Mouse (Mus musculus): Measurements from ENCODE around the gene Abca8b. TPM values are rescaled to one million over a fixed set of nuclear protein-coding genes. Genes with fewer than 3 reads are reported as not detected.

Abca8b gene
- polyA plus RNA-seq, 1 experiment, result 0.91 TPM

DNA sequence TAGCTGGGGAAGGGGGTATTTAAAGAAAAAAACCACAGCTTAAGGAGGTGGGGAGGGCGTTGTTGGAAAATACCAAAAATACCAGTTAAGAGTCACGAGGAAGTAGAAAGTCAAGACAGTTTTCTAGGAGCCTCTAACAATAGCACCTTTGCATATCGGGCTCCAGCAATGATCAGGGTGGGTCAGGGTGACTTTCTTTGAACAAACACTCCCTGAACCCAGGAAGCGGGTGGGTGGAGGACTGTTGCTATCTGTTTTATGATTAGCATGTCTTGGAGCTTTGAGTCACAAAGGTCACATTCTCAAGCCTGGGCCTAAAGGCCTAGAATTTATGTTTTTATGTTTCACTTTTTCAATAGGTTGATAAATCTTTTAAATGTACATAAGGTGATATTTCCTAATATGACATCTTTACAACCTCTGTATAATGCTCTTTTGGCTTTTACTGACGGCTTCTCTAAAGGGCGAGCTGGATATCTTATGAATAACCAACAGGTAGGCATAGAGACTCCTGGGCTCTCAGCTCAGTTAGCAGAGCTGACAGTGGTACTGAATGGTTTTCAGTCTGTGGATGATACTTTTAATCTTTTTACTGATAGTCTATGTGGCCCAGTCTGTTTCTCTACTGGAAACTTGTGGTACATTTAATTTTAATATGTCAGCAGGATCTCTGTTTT, 96.7 kb downstream of the Abca8b start:
- no peak overlapping the region for H3K4me3 ChIP-seq (ENCODE audit: insufficient read depth, low read length)
- no peak overlapping the region for H3K27ac ChIP-seq (ENCODE audit: insufficient read depth, low read length)
- H3K4me1 ChIP-seq (ENCODE audit: control insufficient read depth, insufficient read depth, low read length), result peaks cover 5% of the 10 kb centered on the region
- no peak for TF ChIP-seq POLR2A (IDR thresholded peaks at IDR 0.05; ENCODE audit: low read depth, low read length)
- no peak for TF ChIP-seq CTCF (IDR thresholded peaks at IDR 0.05; ENCODE audit: borderline replicate concordance, insufficient read depth, low read length)

DNA sequence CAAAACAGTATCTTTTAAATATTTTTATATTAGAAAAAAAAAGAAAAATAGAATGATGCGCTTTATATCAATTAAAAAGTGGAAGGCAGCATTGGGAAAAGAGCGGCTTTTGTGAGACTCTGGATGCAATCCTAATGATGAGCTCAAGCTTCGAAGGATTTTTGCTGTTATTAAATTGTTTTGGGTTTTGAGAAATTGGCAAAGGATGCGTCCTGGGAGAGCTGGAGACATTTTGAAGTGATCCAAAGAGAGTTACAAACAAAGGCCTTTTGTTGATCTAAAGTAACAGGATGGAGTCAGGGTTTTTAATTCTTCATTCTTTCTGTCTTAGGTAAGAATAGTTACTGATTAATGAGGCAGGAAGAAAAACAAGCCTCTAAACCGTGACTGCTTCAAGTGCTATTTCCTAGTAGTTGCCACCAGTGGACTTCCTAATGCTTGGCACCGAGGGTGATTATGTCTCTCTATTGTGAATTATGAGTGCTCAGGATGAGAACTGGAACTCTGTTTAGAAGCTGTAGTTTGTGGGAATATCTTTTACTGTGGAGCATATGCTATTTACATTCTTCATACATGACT, 99.6 kb downstream of the Abca8b start:
- H3K4me3 ChIP-seq (ENCODE audit: insufficient read depth, low read length), result no peak overlapping the region
- peaks cover 2% of the 10 kb centered on the region; the same call in 1 of the 2 replicates for H3K4me1 ChIP-seq (ENCODE audit: control insufficient read depth, insufficient read depth, low read length)
- no peak overlapping the region for H3K27ac ChIP-seq (ENCODE audit: insufficient read depth, low read length)
- TF ChIP-seq POLR2A (IDR thresholded peaks at IDR 0.05; ENCODE audit: low read depth, low read length), result no peak
- TF ChIP-seq CTCF (IDR thresholded peaks at IDR 0.05; ENCODE audit: borderline replicate concordance, insufficient read depth, low read length), result no peak

DNA sequence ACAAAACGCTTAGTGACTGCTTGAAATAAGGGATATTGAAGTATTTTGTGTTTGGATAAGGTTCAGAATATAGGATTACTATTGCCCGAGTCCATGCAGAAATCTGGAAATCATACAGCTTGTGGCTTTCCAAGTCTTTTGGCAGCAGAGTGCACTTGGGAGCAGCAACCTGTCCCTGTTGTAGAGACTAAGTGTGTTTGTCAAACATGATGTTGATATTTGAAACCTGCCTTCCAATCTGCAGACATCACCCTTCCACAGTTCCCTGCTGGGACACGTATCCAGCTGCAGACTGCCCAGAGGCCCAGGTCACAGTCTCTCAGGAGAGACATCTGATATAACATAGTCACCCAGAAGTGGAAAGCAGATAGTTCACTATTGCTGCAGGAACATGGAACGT, 100.1 kb downstream of the Abca8b start:
- Histone ChIP-seq H3K27ac (ENCODE audit: insufficient read depth, low read length) (no peak overlapping the region), H3K4me3 (ENCODE audit: insufficient read depth, low read length) (no peak overlapping the region), H3K4me1 (ENCODE audit: control insufficient read depth, insufficient read depth, low read length) (peaks cover 2% of the 10 kb centered on the region; the same call in 1 of the 2 replicates)
- no peak for TF ChIP-seq CTCF (IDR thresholded peaks at IDR 0.05; ENCODE audit: borderline replicate concordance, insufficient read depth, low read length)
- no peak for TF ChIP-seq POLR2A (IDR thresholded peaks at IDR 0.05; ENCODE audit: low read depth, low read length)

DNA sequence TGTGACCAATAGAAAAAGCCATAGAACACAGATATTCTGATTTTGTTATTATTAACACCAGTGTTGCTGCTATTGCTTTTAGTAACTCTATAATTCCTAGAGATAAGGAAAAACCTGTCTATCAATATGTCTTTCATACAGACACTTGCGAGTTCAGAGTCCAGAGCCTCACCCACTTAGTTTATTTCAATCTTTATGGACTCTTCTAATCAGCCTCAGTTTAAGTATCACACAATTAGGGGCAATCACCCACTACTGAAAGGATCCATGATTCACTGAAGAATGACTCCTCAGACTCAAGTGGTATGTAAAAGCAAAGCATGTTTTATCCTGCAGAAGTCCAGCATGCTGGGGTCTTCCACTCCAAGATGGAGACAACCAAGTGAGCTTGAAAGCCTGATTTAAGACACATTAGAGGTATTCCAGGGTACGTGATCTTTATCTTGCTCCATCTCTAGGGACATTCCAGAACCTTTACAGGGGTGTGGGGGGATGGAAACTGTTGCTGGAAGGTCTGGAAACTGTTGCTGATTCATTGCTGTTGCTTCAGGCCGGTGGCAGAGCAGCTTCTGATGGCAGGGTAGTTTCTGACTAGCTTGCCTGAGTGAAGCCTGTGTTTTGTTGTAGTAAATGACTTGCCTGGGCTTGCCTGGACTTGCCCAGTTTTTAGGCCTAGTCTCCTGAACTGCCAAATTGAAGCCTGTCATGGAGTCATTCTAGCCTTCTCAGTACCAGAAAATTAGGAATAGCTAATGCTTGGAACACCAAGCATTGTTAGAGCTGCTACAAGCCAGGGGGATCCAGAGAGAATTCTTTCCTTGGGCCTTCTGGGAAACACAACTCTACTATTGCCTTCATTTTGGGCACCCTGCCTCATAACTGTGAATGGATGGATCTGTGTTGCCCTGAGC, 101.5 kb downstream of the Abca8b start:
- no peak for TF ChIP-seq POLR2A (IDR thresholded peaks at IDR 0.05; ENCODE audit: low read depth, low read length)
- TF ChIP-seq CTCF (IDR thresholded peaks at IDR 0.05; ENCODE audit: borderline replicate concordance, insufficient read depth, low read length), result no peak
- Histone ChIP-seq H3K27ac (ENCODE audit: insufficient read depth, low read length) (peak overlapping the region; percentile 35; the same call in 1 of the 2 replicates), H3K4me1 (ENCODE audit: control insufficient read depth, insufficient read depth, low read length) (peaks cover 2% of the 10 kb centered on the region; the same call in 1 of the 2 replicates), H3K4me3 (ENCODE audit: insufficient read depth, low read length) (no peak overlapping the region)

DNA sequence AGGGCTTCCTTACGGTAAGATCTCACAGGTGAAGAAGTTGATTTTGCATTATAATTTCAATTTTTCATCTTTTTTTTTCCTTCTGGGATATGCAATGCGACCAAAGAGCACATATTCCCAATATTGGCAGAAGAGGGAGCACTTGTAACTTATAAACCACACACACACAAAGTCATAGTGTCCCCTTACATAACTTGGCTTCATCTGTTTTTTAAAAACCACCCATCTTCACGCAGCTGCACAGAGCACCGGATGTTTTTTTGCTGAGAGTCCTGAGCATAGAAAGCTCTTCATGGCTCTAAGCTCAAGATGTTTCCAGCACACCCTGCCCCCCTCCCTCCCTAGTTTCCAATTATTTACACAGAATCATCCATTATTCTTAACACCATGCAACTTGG, 103.7 kb downstream of the Abca8b start:
- H3K4me3 ChIP-seq (ENCODE audit: insufficient read depth, low read length), result no peak overlapping the region
- TF ChIP-seq POLR2A (IDR thresholded peaks at IDR 0.05; ENCODE audit: low read depth, low read length) (no peak), CTCF (IDR thresholded peaks at IDR 0.05; ENCODE audit: borderline replicate concordance, insufficient read depth, low read length) (no peak)
- no peak overlapping the region for H3K27ac ChIP-seq (ENCODE audit: insufficient read depth, low read length)
- H3K4me1 ChIP-seq (ENCODE audit: control insufficient read depth, insufficient read depth, low read length), result peaks cover 2% of the 10 kb centered on the region; the same call in 1 of the 2 replicates

DNA sequence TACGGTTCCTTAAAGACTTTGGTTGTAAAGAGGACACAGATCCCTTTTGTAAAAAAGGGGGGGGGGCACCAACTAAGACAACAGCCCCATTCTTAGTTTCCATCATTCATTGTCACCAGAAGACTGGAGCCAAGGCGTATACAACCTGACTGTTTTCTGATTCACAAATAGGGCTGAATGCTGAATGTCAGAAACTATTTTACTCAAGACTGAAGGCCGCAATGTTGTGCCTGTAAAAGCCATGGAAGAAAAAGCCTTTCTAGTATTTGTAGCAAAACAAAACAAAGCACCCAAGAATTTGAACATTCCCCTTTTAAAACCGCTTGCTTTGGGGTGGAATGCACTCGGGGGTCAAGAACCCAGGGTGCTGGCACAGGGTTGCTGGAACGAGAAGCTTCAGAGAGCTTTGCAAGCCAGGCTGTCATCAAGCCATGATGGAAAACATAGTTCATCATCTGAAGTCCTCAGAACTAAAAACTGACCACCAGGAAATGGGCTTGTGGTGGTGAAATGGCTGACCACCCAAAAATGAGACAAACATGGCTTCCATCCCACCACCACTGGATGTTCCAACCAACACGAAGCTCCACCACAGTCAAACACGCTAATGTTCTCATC, 104.2 kb downstream of the Abca8b start:
- H3K4me3 ChIP-seq (ENCODE audit: insufficient read depth, low read length), result no peak overlapping the region
- no peak for TF ChIP-seq CTCF (IDR thresholded peaks at IDR 0.05; ENCODE audit: borderline replicate concordance, insufficient read depth, low read length)
- no peak for TF ChIP-seq POLR2A (IDR thresholded peaks at IDR 0.05; ENCODE audit: low read depth, low read length)
- 0 out of 2 replicates have a peak, but pooled peaks cover 2% of the 10 kb centered on the region for H3K4me1 ChIP-seq (ENCODE audit: control insufficient read depth, insufficient read depth, low read length)
- H3K27ac ChIP-seq (ENCODE audit: insufficient read depth, low read length), result no peak overlapping the region

DNA sequence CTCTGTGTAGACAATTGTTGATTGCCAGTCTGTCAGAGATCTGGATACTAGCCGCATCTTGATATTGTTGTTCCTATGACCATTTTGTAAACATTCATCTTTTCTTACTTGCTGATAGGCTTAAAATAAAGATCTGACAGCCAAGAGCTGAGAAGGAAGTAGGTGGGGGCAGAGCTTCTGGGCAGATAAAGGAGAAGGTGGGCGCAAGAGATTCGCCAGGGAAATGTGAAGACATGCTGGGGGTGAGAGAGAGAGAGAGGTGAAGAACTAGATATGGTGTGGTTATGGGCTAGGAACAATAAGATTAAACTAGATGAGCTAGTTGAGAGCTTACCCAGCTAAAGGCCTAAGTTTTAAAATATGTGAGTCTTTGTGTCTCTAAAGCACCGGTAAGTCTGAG, 106.0 kb downstream of the Abca8b start:
- H3K4me3 ChIP-seq (ENCODE audit: insufficient read depth, low read length), result no peak overlapping the region
- no peak overlapping the region for H3K27ac ChIP-seq (ENCODE audit: insufficient read depth, low read length)
- TF ChIP-seq CTCF (IDR thresholded peaks at IDR 0.05; ENCODE audit: borderline replicate concordance, insufficient read depth, low read length) (no peak), POLR2A (IDR thresholded peaks at IDR 0.05; ENCODE audit: low read depth, low read length) (no peak)
- no peaks in the 10 kb centered on the region for H3K4me1 ChIP-seq (ENCODE audit: control insufficient read depth, insufficient read depth, low read length)

DNA sequence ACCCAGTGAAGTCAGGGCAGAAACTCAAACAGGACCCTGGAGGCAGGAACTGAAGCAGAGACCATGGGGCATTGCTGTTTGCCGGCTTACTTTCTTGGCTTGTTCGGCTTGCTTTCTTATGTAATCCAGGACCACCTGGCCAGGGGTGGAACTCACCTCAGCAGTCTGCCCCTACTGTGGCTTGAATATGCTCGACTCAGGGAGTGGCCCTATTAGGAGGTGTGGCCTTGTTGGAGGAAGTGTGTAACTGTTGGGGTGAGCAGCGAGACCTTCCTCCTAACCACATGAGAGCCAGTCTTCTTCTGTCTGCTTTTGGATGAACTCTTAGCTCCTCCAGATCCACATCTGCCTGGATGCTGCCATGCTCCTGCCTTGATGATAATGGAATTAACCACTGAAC, 108.9 kb downstream of the Abca8b start:
- no peaks in the 10 kb centered on the region for H3K4me1 ChIP-seq (ENCODE audit: control insufficient read depth, insufficient read depth, low read length)
- H3K4me3 ChIP-seq (ENCODE audit: insufficient read depth, low read length), result no peak overlapping the region
- TF ChIP-seq CTCF (IDR thresholded peaks at IDR 0.05; ENCODE audit: borderline replicate concordance, insufficient read depth, low read length) (no peak), POLR2A (IDR thresholded peaks at IDR 0.05; ENCODE audit: low read depth, low read length) (no peak)
- H3K27ac ChIP-seq (ENCODE audit: insufficient read depth, low read length), result no peak overlapping the region

DNA sequence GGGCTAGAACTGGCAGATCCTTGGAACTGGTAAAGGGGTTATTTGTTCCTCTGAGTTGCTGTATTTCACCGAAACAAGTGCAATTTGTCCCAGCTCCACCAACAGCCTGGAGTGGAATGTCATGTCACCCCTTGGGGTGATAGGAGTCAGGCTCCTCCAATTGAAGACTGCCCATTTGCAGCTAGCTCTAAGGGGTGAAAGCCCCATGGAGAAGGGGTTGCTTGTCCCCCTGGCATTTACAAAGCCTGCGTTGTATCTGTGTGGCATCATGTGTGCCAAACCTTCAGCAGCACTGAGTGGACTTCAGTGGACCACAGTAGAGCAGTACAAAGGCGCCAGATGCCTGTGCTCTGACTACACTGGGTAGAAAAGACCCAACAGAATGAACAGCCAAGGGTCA, 110.1 kb downstream of the Abca8b start:
- peak overlapping the region; percentile 44; the same call in 1 of the 2 replicates for H3K27ac ChIP-seq (ENCODE audit: insufficient read depth, low read length)
- no peaks in the 10 kb centered on the region for H3K4me1 ChIP-seq (ENCODE audit: control insufficient read depth, insufficient read depth, low read length)
- no peak for TF ChIP-seq POLR2A (IDR thresholded peaks at IDR 0.05; ENCODE audit: low read depth, low read length)
- no peak for TF ChIP-seq CTCF (IDR thresholded peaks at IDR 0.05; ENCODE audit: borderline replicate concordance, insufficient read depth, low read length)
- H3K4me3 ChIP-seq (ENCODE audit: insufficient read depth, low read length), result no peak overlapping the region
